Mouse (Mus musculus) monocyte, adult 2 months (primary cell): ENCODE data around the gene 4930548H24Rik.

Source experiments
- DNase-seq, 2 experiments: peaks; one replicate each; pipeline ENCODE4 v3.0.0; 2022; ENCODE audit warnings: low spot score in 2 of 2, low read depth in 1 of 2

4930548H24Rik gene

GRCm38 (mm10) chr5:31535228-31535627, 49.7 kb downstream of the 4930548H24Rik start:
- DNase-seq, result no peak
